Mouse (Mus musculus): ENCODE measurements at regions not wholly inside any gene's neighbourhood (a gene's known extent, or its start where the extent isn't known, plus 50 kb on each side); places are given as distances from the start of the nearest gene placed in this dataset.

GRCm38 (mm10) chr1:41026943-41027342, 221.5 kb downstream of the Tmem182 start:
- no peaks in the 10 kb centered on the region for H3K4me1 ChIP-seq (ENCODE audit: control insufficient read depth in 1 of 2, insufficient read depth in 2 of 2)
- dilution Hi-C loops (cut with MboI; ENCODE audit: extremely low pct_ligation_motif_present, extremely low pct_unique_long_range_greater_than_20kb, low sequenced_read_pairs): no loop called here

GRCm38 (mm10) chr1:41027540-41027978, 222.2 kb downstream of the Tmem182 start:
- Histone ChIP-seq H3K36me3 (replicated peaks in 1 of 2; ENCODE audit: control insufficient read depth in 1 of 2, insufficient read depth in 1 of 2, low read length in 1 of 2) (no peaks in the 10 kb centered on the region), H3K4me2 (ENCODE audit: insufficient read depth, low read depth, poor library complexity, severe bottlenecking) (no peak overlapping the region), H3K79me2 (replicated peaks; ENCODE audit: control insufficient read depth, extremely low read depth, insufficient read depth, poor library complexity, severe bottlenecking) (no peaks in the 10 kb centered on the region), H3K9ac (ENCODE audit: insufficient read depth, low read depth) (no peak overlapping the region), H3K9me3 (replicated peaks; ENCODE audit: low read length) (peaks cover 68% of the 10 kb centered on the region), H3K4me3 (replicated peaks in 1 of 3; ENCODE audit: low read depth in 2 of 3, low read length in 2 of 3, poor library complexity in 1 of 3) (no peak overlapping the region), H3K27ac (ENCODE audit: insufficient read depth, low read depth) (no peak overlapping the region), H3K4me1 (ENCODE audit: control insufficient read depth in 1 of 2, insufficient read depth in 2 of 2) (no peaks in the 10 kb centered on the region), H3K27me3 (replicated peaks) (no peaks in the 10 kb centered on the region)
- no peak for DNase-seq (ENCODE audit: extremely low read depth)
- in situ Hi-C loops (cut with MboI; ENCODE audit: low pct_ligation_motif_present, low pct_unique_long_range_greater_than_20kb, low sequenced_read_pairs): no loop called here
- dilution Hi-C loops (cut with MboI; ENCODE audit: extremely low pct_ligation_motif_present, extremely low pct_unique_long_range_greater_than_20kb, low sequenced_read_pairs): no loop called here
- no peak for TF ChIP-seq EP300 (IDR thresholded peaks at IDR 0.05; ENCODE audit: low read length)
- no peak for TF ChIP-seq CHD1 (IDR thresholded peaks at IDR 0.05; ENCODE audit: low read depth, low read length)
- TF ChIP-seq TBP (conservative IDR thresholded peaks at IDR 0.05; ENCODE audit: low read depth, low read length): no peak
- TF ChIP-seq UBTF (IDR thresholded peaks at IDR 0.05; ENCODE audit: low read depth, low read length): no peak
- no peak for TF ChIP-seq POLR2AphosphoS2 (IDR thresholded peaks at IDR 0.05; ENCODE audit: low read depth, low read length)
- no peak for TF ChIP-seq GABPA (IDR thresholded peaks at IDR 0.05; ENCODE audit: insufficient replicate concordance, low read depth, low read length)
- no peak for TF ChIP-seq SMC3 (IDR thresholded peaks at IDR 0.05; ENCODE audit: low read depth, low read length)
- TF ChIP-seq BHLHE40 (IDR thresholded peaks at IDR 0.05; ENCODE audit: low read depth, low read length): no peak
- no peak for TF ChIP-seq ETS1 (conservative IDR thresholded peaks at IDR 0.05; ENCODE audit: low read depth, low read length)
- no peak for TF ChIP-seq CHD2 (IDR thresholded peaks at IDR 0.05; ENCODE audit: low read length)
- TF ChIP-seq RAD21 (IDR thresholded peaks at IDR 0.05; ENCODE audit: low read depth, low read length): no peak
- no peak for TF ChIP-seq MXI1 (IDR thresholded peaks at IDR 0.05; ENCODE audit: low read depth, low read length)
- no peak for TF ChIP-seq TCF12 (IDR thresholded peaks at IDR 0.05; ENCODE audit: low read depth, low read length)
- TF ChIP-seq MAZ (IDR thresholded peaks at IDR 0.05; ENCODE audit: low read depth, low read length): no peak
- no peak for TF ChIP-seq RCOR1 (conservative IDR thresholded peaks at IDR 0.05; ENCODE audit: low read depth, low read length)
- TF ChIP-seq E2F4 (IDR thresholded peaks at IDR 0.05; ENCODE audit: insufficient replicate concordance, low read depth, low read length): no peak

More at GRCm38 (mm10) chr1:41026943-41027342, 221.5 kb downstream of the Tmem182 start:
- in situ Hi-C loops (cut with MboI; ENCODE audit: low pct_ligation_motif_present, low pct_unique_long_range_greater_than_20kb, low sequenced_read_pairs): no loop called here
- no peak overlapping the region for H3K4me3 ChIP-seq (replicated peaks in 1 of 3; ENCODE audit: low read depth in 2 of 3, low read length in 2 of 3, poor library complexity in 1 of 3)
- no peak for DNase-seq (ENCODE audit: extremely low read depth)
- no peaks in the 10 kb centered on the region for H3K27me3 ChIP-seq (replicated peaks)
- TF ChIP-seq POLR2A (IDR thresholded peaks at IDR 0.05; ENCODE audit: low read depth, low read length): no peak
- TF ChIP-seq ELF1 (IDR thresholded peaks at IDR 0.05; ENCODE audit: low read depth, low read length): no peak
- no peak overlapping the region for H3K9ac ChIP-seq (ENCODE audit: insufficient read depth, low read depth)
- H3K36me3 ChIP-seq (replicated peaks in 1 of 2; ENCODE audit: control insufficient read depth in 1 of 2, insufficient read depth in 1 of 2, low read length in 1 of 2): no peaks in the 10 kb centered on the region
- H3K27ac ChIP-seq (ENCODE audit: insufficient read depth, low read depth): no peak overlapping the region
- H3K4me2 ChIP-seq (ENCODE audit: insufficient read depth, low read depth, poor library complexity, severe bottlenecking): no peak overlapping the region
- H3K79me2 ChIP-seq (replicated peaks; ENCODE audit: control insufficient read depth, extremely low read depth, insufficient read depth, poor library complexity, severe bottlenecking): no peaks in the 10 kb centered on the region
- H3K9me3 ChIP-seq (replicated peaks; ENCODE audit: low read length): peaks cover 68% of the 10 kb centered on the region
